Mouse (Mus musculus): ENCODE results near the gene Tom1l2. TPM values are rescaled to one million over a fixed set of nuclear protein-coding genes. Genes with fewer than 3 reads are reported as not detected.
A peak's percentile ranks its signal among the peaks of the same experiment; 100 is the strongest.

Gene Tom1l2
- polyA plus RNA-seq (2016; fragmentation: Nextera tagmentation; extraction: Ambion mirVana): 18.0 TPM in 2 replicates

- Histone ChIP-seq H3K36me3 (replicated peaks) (no peaks in the 10 kb centered on the region), H3K9me3 (no peaks in the 10 kb centered on the region), H3K4me1 (peaks cover 21% of the 10 kb centered on the region), H3K27ac (peak within 1 kb of the TSS; percentile 79), H3K4me3 (peak within 1 kb of the TSS; percentile 68), H3K27me3 (ENCODE audit: poor library complexity, severe bottlenecking) (no peaks in the 10 kb centered on the region)
- under 1% methylated on average over 57 of the region's 57 CpGs for WGBS
- DNase-seq (ENCODE audit: extremely low spot score, low spot score): peak; percentile 100
Observed at GRCm38 (mm10) chr11:60352559-60353411, at the start of gene Tom1l2, which contains the start of gene Drc3. TSS of gene Tom1l2 (minus strand) at chr11:60352905. TSS of gene Drc3 (plus strand) at chr11:60353329.

- no peaks in the 10 kb centered on the region for H3K9me3 ChIP-seq
- H3K4me3 ChIP-seq: no peak overlapping the region
- H3K4me1 ChIP-seq: peaks cover 3% of the 10 kb centered on the region; the same call in 1 of the 2 replicates
- H3K27ac ChIP-seq: no peak overlapping the region
- DNase-seq (ENCODE audit: extremely low spot score, low spot score): no peak
- no peaks in the 10 kb centered on the region for H3K27me3 ChIP-seq (ENCODE audit: poor library complexity, severe bottlenecking)
- WGBS: 94% methylated on average over 2 of the region's 2 CpGs
- H3K36me3 ChIP-seq (replicated peaks): peaks cover 31% of the 10 kb centered on the region
Observed at GRCm38 (mm10) chr11:60397172-60397571, 44.5 kb upstream of the Tom1l2 start.

- Histone ChIP-seq H3K27me3 (ENCODE audit: poor library complexity, severe bottlenecking) (no peaks in the 10 kb centered on the region), H3K27ac (no peak overlapping the region), H3K4me1 (peaks cover 3% of the 10 kb centered on the region; the same call in 1 of the 2 replicates), H3K36me3 (replicated peaks) (peaks cover 25% of the 10 kb centered on the region), H3K9me3 (no peaks in the 10 kb centered on the region), H3K4me3 (no peak overlapping the region)
- no peak for DNase-seq (ENCODE audit: extremely low spot score, low spot score)
- 92% methylated on average over 6 of the region's 6 CpGs for WGBS
Observed at GRCm38 (mm10) chr11:60396546-60396945, 43.8 kb upstream of the Tom1l2 start.

- Histone ChIP-seq H3K27me3 (ENCODE audit: poor library complexity, severe bottlenecking) (no peaks in the 10 kb centered on the region), H3K27ac (no peak overlapping the region), H3K9me3 (no peaks in the 10 kb centered on the region), H3K4me3 (no peak overlapping the region), H3K36me3 (replicated peaks) (no peaks in the 10 kb centered on the region), H3K4me1 (peaks cover 3% of the 10 kb centered on the region; the same call in 1 of the 2 replicates)
- no peak for DNase-seq (ENCODE audit: extremely low spot score, low spot score)
- 92% methylated on average over 6 of the region's 6 CpGs for whole genome bisulfite sequencing
Observed at GRCm38 (mm10) chr11:60391346-60391745, 38.6 kb upstream of the Tom1l2 start.

GRCm38 (mm10) chr11:60387944-60388343 is 35.2 kb upstream of the Tom1l2 start:
- no peaks in the 10 kb centered on the region for H3K36me3 ChIP-seq (replicated peaks)
- H3K27me3 ChIP-seq (ENCODE audit: poor library complexity, severe bottlenecking): peaks cover 20% of the 10 kb centered on the region
- no peak overlapping the region for H3K4me3 ChIP-seq
- H3K27ac ChIP-seq: no peak overlapping the region
- 90% methylated on average over 2 of the region's 2 CpGs for WGBS
- no peaks in the 10 kb centered on the region for H3K9me3 ChIP-seq
- H3K4me1 ChIP-seq: peaks cover 18% of the 10 kb centered on the region
- DNase-seq (ENCODE audit: extremely low spot score, low spot score): no peak

GRCm38 (mm10) chr11:60385946-60386345 is 33.2 kb upstream of the Tom1l2 start:
- no peak for DNase-seq (ENCODE audit: extremely low spot score, low spot score)
- 82% methylated on average over 5 of the region's 5 CpGs for WGBS
- H3K36me3 ChIP-seq (replicated peaks): no peaks in the 10 kb centered on the region

GRCm38 (mm10) chr11:60384762-60385421 is 32.2 kb upstream of the Tom1l2 start:
- Histone ChIP-seq H3K27ac (peak overlapping the region; percentile 71), H3K4me3 (peak overlapping the region; percentile 39), H3K36me3 (replicated peaks) (no peaks in the 10 kb centered on the region), H3K4me1 (peaks cover 22% of the 10 kb centered on the region), H3K9me3 (no peaks in the 10 kb centered on the region), H3K27me3 (ENCODE audit: poor library complexity, severe bottlenecking) (peaks cover 20% of the 10 kb centered on the region)
- 6% methylated on average over 16 of the region's 16 CpGs for WGBS
- DNase-seq (ENCODE audit: extremely low spot score, low spot score): peak; percentile 24

More at GRCm38 (mm10) chr11:60385946-60386345, 33.2 kb upstream of the Tom1l2 start:
- H3K27ac ChIP-seq: no peak overlapping the region
- peaks cover 22% of the 10 kb centered on the region for H3K4me1 ChIP-seq
- no peaks in the 10 kb centered on the region for H3K9me3 ChIP-seq
- peaks cover 20% of the 10 kb centered on the region for H3K27me3 ChIP-seq (ENCODE audit: poor library complexity, severe bottlenecking)
- H3K4me3 ChIP-seq: no peak overlapping the region

- Histone ChIP-seq H3K36me3 (replicated peaks) (no peaks in the 10 kb centered on the region), H3K27ac (no peak overlapping the region), H3K4me3 (no peak overlapping the region), H3K4me1 (peaks cover 22% of the 10 kb centered on the region), H3K27me3 (ENCODE audit: poor library complexity, severe bottlenecking) (peaks cover 20% of the 10 kb centered on the region), H3K9me3 (no peaks in the 10 kb centered on the region)
- 91% methylated on average over 6 of the region's 6 CpGs for WGBS
- no peak for DNase-seq (ENCODE audit: extremely low spot score, low spot score)
Observed at GRCm38 (mm10) chr11:60383518-60383917, 30.8 kb upstream of the Tom1l2 start.

- H3K36me3 ChIP-seq (replicated peaks): no peaks in the 10 kb centered on the region
- H3K27me3 ChIP-seq (ENCODE audit: poor library complexity, severe bottlenecking): no peaks in the 10 kb centered on the region
- WGBS: 87% methylated on average over 6 of the region's 6 CpGs
- H3K9me3 ChIP-seq: no peaks in the 10 kb centered on the region
- no peak overlapping the region for H3K27ac ChIP-seq
- DNase-seq (ENCODE audit: extremely low spot score, low spot score): no peak
- no peaks in the 10 kb centered on the region for H3K4me1 ChIP-seq
- no peak overlapping the region for H3K4me3 ChIP-seq
Observed at GRCm38 (mm10) chr11:60374481-60374880, 21.8 kb upstream of the Tom1l2 start.

GRCm38 (mm10) chr11:60370431-60370830 is 17.7 kb upstream of the Tom1l2 start:
- H3K4me3 ChIP-seq: no peak overlapping the region
- 92% methylated on average over 13 of the region's 13 CpGs for WGBS
- no peak for DNase-seq (ENCODE audit: extremely low spot score, low spot score)
- H3K27me3 ChIP-seq (ENCODE audit: poor library complexity, severe bottlenecking): no peaks in the 10 kb centered on the region
- no peak overlapping the region for H3K27ac ChIP-seq
- H3K9me3 ChIP-seq: no peaks in the 10 kb centered on the region
- peaks cover 16% of the 10 kb centered on the region for H3K4me1 ChIP-seq
- H3K36me3 ChIP-seq (replicated peaks): no peaks in the 10 kb centered on the region

- H3K27ac ChIP-seq: no peak overlapping the region
- no peaks in the 10 kb centered on the region for H3K9me3 ChIP-seq
- H3K36me3 ChIP-seq (replicated peaks): no peaks in the 10 kb centered on the region
- no peak overlapping the region for H3K4me3 ChIP-seq
- no peaks in the 10 kb centered on the region for H3K27me3 ChIP-seq (ENCODE audit: poor library complexity, severe bottlenecking)
- no peak for DNase-seq (ENCODE audit: extremely low spot score, low spot score)
- WGBS: 74% methylated on average over 4 of the region's 4 CpGs
- H3K4me1 ChIP-seq: peaks cover 16% of the 10 kb centered on the region
Observed at GRCm38 (mm10) chr11:60369448-60369847, 16.7 kb upstream of the Tom1l2 start.

GRCm38 (mm10) chr11:60368909-60369308 is 16.2 kb upstream of the Tom1l2 start:
- H3K9me3 ChIP-seq: no peaks in the 10 kb centered on the region
- no peak for DNase-seq (ENCODE audit: extremely low spot score, low spot score)
- H3K4me3 ChIP-seq: no peak overlapping the region
- H3K27me3 ChIP-seq (ENCODE audit: poor library complexity, severe bottlenecking): no peaks in the 10 kb centered on the region
- no peaks in the 10 kb centered on the region for H3K36me3 ChIP-seq (replicated peaks)
- WGBS: 83% methylated on average over 4 of the region's 4 CpGs
- no peak overlapping the region for H3K27ac ChIP-seq
- peaks cover 16% of the 10 kb centered on the region for H3K4me1 ChIP-seq

GRCm38 (mm10) chr11:60367256-60367655 is 14.6 kb upstream of the Tom1l2 start:
- 80% methylated on average over 3 of the region's 3 CpGs for WGBS
- no peak for DNase-seq (ENCODE audit: extremely low spot score, low spot score)
- H3K27me3 ChIP-seq (ENCODE audit: poor library complexity, severe bottlenecking): no peaks in the 10 kb centered on the region
- H3K4me1 ChIP-seq: peaks cover 16% of the 10 kb centered on the region
- no peaks in the 10 kb centered on the region for H3K9me3 ChIP-seq
- no peak overlapping the region for H3K4me3 ChIP-seq
- no peak overlapping the region for H3K27ac ChIP-seq
- H3K36me3 ChIP-seq (replicated peaks): no peaks in the 10 kb centered on the region

Data from forebrain, embryonic 10.5 days (tissue).